Mouse (Mus musculus) limb, embryonic 12.5 days (tissue): ENCODE results near the gene Uqcr11. TPM values are rescaled to one million over a fixed set of nuclear protein-coding genes. Genes with fewer than 3 reads are reported as not detected.

Source experiments
- ATAC-seq: fragments of 200-750 bp; cut with Nextera tagmentation; 2 replicates; pipeline ENCODE4 v1.8.0; 2017; ENCODE audit warnings: low read depth, moderate TSS enrichment; ENCODE audit not compliant: insufficient number of reproducible peaks, insufficient read depth, low FRiP score, low TSS enrichment
- H3K27ac ChIP-seq: fragments of 300-500 bp; sonication (generic); 2 replicates; pipeline ENCODE4 v1.5.1; 2016; ENCODE audit warnings: mild to moderate bottlenecking, moderate library complexity
- H3K27me3 ChIP-seq: fragments of 300-500 bp; sonication (generic); 2 replicates; pipeline ENCODE4 v1.6.1; 2016; ENCODE audit warnings: mild to moderate bottlenecking, moderate library complexity
- H3K36me3 ChIP-seq: fragments of 300-500 bp; sonication (generic); 2 replicates; pipeline ENCODE4 v1.6.1; 2016; ENCODE audit warnings: mild to moderate bottlenecking, moderate library complexity
- H3K4me1 ChIP-seq: fragments of 300-500 bp; sonication (generic); replicated peaks from 2 replicates; pipeline ENCODE4 v1.6.1; 2016
- H3K4me2 ChIP-seq: fragments of 300-500 bp; sonication (generic); 2 replicates; pipeline ENCODE4 v1.6.1; 2016; ENCODE audit warnings: mild to moderate bottlenecking, moderate library complexity
- H3K4me3 ChIP-seq: fragments of 300-500 bp; sonication (generic); replicated peaks from 2 replicates; pipeline ENCODE4 v1.5.1; 2016; ENCODE audit warnings: mild to moderate bottlenecking
- H3K9ac ChIP-seq: fragments of 300-500 bp; sonication (generic); replicated peaks from 2 replicates; pipeline ENCODE4 v1.6.1; 2016; ENCODE audit warnings: mild to moderate bottlenecking, moderate library complexity
- H3K9me3 ChIP-seq: fragments of 300-500 bp; sonication (generic); 2 replicates; pipeline ENCODE4 v1.6.1; 2016; ENCODE audit warnings: mild to moderate bottlenecking, moderate library complexity
- WGBS: fragments of 180-500 bp; shearing (Covaris S2); methylation state at CpG from one replicate; pipeline ENCODE4 v1.1.7; 2016; 5-methylcytosine and 5-hydroxymethylcytosine counted together
- polyA plus RNA-seq: library from polyadenylated mRNA; unstranded; fragments of >200 nt; fragmentation: Nextera tagmentation; extraction: Ambion mirVana; gene quantifications from 2 replicates; pipeline ENCODE4 v1.2.1, GENCODE M21; 2016

The Uqcr11 gene
- 416 and 437 TPM in 2 replicates for polyA plus RNA-seq

DNA sequence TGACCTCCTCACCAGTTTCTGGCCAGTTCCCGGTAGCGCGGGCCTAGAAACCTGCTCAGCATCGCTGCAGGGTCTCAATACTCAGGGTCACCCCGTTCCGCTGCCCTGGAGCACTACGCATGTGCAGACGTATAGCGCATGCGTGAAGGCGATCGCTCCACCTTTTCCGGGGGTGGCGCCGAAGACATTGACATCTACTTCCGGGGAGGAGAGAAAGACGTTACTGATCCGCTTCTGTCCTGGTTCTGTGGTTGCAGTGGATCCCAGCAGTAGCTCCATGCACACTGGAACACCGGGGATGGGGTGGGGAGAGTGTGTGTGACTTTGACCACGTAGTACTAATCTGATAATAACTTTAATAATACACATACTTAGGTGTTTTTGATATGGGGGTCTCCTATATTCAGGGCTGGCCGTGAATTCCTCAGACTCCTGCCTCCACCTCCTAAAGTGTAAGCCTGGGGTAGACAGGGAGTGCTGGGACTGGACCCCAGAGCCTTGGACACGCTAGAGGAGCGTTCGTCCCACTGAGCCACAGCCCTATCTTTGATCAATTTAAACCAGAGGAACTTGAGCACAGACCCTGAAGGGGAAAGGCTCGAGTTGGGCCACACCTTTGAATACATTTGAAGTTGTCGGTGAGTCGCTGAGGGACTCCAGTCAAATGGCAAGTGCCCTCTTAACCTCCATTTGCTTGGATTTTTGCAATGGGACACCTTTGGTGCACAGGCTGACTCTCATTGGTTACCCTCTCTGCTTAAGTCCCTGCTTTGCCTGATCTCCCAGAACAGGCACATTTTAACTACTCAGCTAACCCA is at the start of gene Uqcr11:
Gene Uqcr11, minus strand, starts transcription at position 147 of the 818 bp plus-strand sequence.
- H3K4me1 ChIP-seq, result peaks cover 28% of the 10 kb centered on the region
- peak within 1 kb of the TSS; percentile 83 for H3K27ac ChIP-seq
- no peaks in the 10 kb centered on the region for H3K27me3 ChIP-seq
- peaks cover 70% of the 10 kb centered on the region for H3K36me3 ChIP-seq
- H3K9ac ChIP-seq, result peak within 1 kb of the TSS; percentile 79
- H3K4me3 ChIP-seq, result peak within 1 kb of the TSS; percentile 95
- ATAC-seq, result peak; percentile 63
- 1% methylated on average over 27 of the region's 27 CpGs for WGBS
- H3K9me3 ChIP-seq, result 0 out of 2 replicates have a peak, but pooled peaks cover 5% of the 10 kb centered on the region
- H3K4me2 ChIP-seq, result peak within 1 kb of the TSS; percentile 97

GRCm38 (mm10) chr10:80455697-80456096 is 49.1 kb upstream of the Uqcr11 start:
- no peak overlapping the region for H3K9ac ChIP-seq
- peaks cover 53% of the 10 kb centered on the region for H3K27me3 ChIP-seq
- H3K4me1 ChIP-seq, result 0 out of 2 replicates have a peak, but pooled peaks cover 6% of the 10 kb centered on the region
- H3K36me3 ChIP-seq, result no peaks in the 10 kb centered on the region
- no peak overlapping the region for H3K4me3 ChIP-seq
- H3K4me2 ChIP-seq, result no peak overlapping the region
- no peaks in the 10 kb centered on the region for H3K9me3 ChIP-seq
- WGBS, result 82% methylated on average over 5 of the region's 5 CpGs
- no peak overlapping the region for H3K27ac ChIP-seq
- ATAC-seq, result no peak

- Histone ChIP-seq H3K27me3 (peaks cover 56% of the 10 kb centered on the region), H3K4me2 (no peak overlapping the region)
- no peak for ATAC-seq
Measured at GRCm38 (mm10) chr10:80454781-80455180, 48.2 kb upstream of the Uqcr11 start.

GRCm38 (mm10) chr10:80453601-80454000 is 47.0 kb upstream of the Uqcr11 start:
- 26% methylated on average over 10 of the region's 10 CpGs for WGBS
- no peaks in the 10 kb centered on the region for H3K9me3 ChIP-seq
- no peak overlapping the region for H3K27ac ChIP-seq
- no peak overlapping the region for H3K4me2 ChIP-seq
- H3K4me3 ChIP-seq, result no peak overlapping the region
- no peak overlapping the region for H3K9ac ChIP-seq
- H3K36me3 ChIP-seq, result no peaks in the 10 kb centered on the region
- H3K4me1 ChIP-seq, result 0 out of 2 replicates have a peak, but pooled peaks cover 1% of the 10 kb centered on the region
- no peak for ATAC-seq
- H3K27me3 ChIP-seq, result peaks cover 58% of the 10 kb centered on the region

More at GRCm38 (mm10) chr10:80454781-80455180, 48.2 kb upstream of the Uqcr11 start:
- H3K27ac ChIP-seq, result no peak overlapping the region
- H3K4me1 ChIP-seq, result 0 out of 2 replicates have a peak, but pooled peaks cover 6% of the 10 kb centered on the region
- 80% methylated on average over 5 of the region's 5 CpGs for WGBS
- no peak overlapping the region for H3K9ac ChIP-seq
- H3K9me3 ChIP-seq, result no peaks in the 10 kb centered on the region
- H3K4me3 ChIP-seq, result no peak overlapping the region
- no peaks in the 10 kb centered on the region for H3K36me3 ChIP-seq

- no peaks in the 10 kb centered on the region for H3K4me1 ChIP-seq
- no peak overlapping the region for H3K27ac ChIP-seq
- H3K9me3 ChIP-seq, result no peaks in the 10 kb centered on the region
- ATAC-seq, result no peak
- H3K36me3 ChIP-seq, result no peaks in the 10 kb centered on the region
- H3K4me2 ChIP-seq, result no peak overlapping the region
- 7% methylated on average over 6 of the region's 6 CpGs for WGBS
- no peak overlapping the region for H3K9ac ChIP-seq
- no peak overlapping the region for H3K4me3 ChIP-seq
- H3K27me3 ChIP-seq, result peaks cover 83% of the 10 kb centered on the region
Measured at GRCm38 (mm10) chr10:80450599-80450998, 44.0 kb upstream of the Uqcr11 start.

DNA sequence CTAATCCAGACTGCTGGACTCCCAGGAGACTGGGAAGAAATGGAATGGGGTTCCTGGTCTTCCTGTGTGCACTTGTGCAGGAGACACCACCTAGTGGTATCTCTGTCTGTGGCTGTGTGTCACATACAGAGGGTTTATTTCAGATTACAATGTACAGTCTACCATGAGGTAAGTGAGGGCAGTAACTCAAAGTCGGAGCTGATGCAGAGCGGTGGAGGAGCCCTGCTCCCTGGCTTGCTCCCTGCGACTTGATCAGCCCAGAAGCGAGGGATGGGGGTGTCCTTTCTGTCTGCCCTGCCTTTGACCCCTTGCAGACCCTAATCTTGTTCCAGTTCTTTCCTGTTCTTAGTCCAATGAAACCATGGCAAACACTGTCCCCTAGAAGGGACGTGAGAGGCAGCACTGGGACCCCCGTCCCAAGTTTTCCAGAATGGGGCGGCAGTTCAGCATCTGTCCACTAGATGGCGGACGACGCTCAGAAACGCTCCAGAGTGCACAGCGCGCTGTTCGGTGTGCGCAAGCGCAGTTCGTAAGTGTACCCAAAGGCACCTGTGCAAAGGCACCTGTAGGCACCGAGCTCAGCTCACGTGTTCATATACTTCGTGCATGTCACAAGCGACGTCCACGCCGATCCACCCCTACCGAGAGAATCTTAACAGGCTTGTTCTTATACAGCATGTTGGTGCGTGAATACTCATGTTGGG is 39.4 kb upstream of the Uqcr11 start:
- Histone ChIP-seq H3K27ac (no peak overlapping the region), H3K4me3 (no peak overlapping the region), H3K4me2 (no peak overlapping the region), H3K4me1 (peaks cover 6% of the 10 kb centered on the region; the same call in 1 of the 2 replicates), H3K27me3 (peaks cover 80% of the 10 kb centered on the region), H3K36me3 (no peaks in the 10 kb centered on the region), H3K9me3 (no peaks in the 10 kb centered on the region), H3K9ac (no peak overlapping the region)
- ATAC-seq, result peak; percentile 29; the same call in 1 of the 2 replicates
- WGBS, result 7% methylated on average over 26 of the region's 26 CpGs

- no peaks in the 10 kb centered on the region for H3K9me3 ChIP-seq
- H3K27ac ChIP-seq, result no peak overlapping the region
- 50% methylated on average over 1 of the region's 1 CpGs for WGBS
- no peak overlapping the region for H3K4me3 ChIP-seq
- H3K9ac ChIP-seq, result no peak overlapping the region
- peaks cover 72% of the 10 kb centered on the region for H3K27me3 ChIP-seq
- peaks cover 6% of the 10 kb centered on the region; the same call in 1 of the 2 replicates for H3K4me1 ChIP-seq
- ATAC-seq, result no peak
- H3K4me2 ChIP-seq, result no peak overlapping the region
- no peaks in the 10 kb centered on the region for H3K36me3 ChIP-seq
Measured at GRCm38 (mm10) chr10:80445052-80445451, 38.4 kb upstream of the Uqcr11 start.

GRCm38 (mm10) chr10:80444339-80445045 is 37.9 kb upstream of the Uqcr11 start:
- WGBS, result 47% methylated on average over 5 of the region's 5 CpGs
- Histone ChIP-seq H3K36me3 (no peaks in the 10 kb centered on the region), H3K27me3 (peaks cover 66% of the 10 kb centered on the region), H3K4me3 (no peak overlapping the region), H3K4me2 (no peak overlapping the region), H3K9me3 (no peaks in the 10 kb centered on the region), H3K27ac (no peak overlapping the region), H3K4me1 (peaks cover 6% of the 10 kb centered on the region; the same call in 1 of the 2 replicates), H3K9ac (0 out of 2 replicates have a peak overlapping the region, but pooled peaks have one; percentile 23)
- ATAC-seq, result no peak

DNA sequence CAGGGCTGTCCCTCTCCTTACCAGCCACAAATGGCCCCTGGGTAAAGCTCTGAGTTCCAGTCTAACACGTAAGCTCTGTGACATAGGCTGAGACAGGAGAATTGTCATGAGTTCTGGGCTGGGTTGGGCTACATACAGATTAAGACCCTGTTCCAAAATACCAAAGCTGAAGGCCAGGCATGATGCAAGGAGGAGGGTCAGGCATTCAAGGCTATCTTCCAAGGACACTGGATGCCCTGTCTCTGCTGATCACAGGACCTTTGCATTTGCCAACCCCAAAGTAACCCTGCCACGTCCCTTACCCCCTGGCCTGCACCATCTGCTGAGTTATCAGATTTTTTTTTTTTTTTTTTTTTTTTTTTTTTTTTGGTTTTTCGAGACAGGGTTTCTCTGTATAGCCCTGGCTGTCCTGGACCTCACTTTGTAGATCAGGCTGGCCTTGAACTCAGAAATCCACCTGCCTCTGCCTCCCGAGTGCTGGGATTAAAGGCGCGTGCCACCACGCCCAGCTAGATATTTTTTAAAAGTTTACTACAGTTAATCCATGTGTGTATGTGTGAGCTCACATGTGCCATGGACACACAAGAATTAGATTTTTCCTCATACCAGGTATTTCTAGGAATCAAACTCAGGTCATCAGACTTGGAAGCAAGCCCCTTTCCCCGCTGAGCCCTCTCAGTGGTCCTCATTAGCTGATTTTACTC is 37.1 kb upstream of the Uqcr11 start:
- peaks cover 6% of the 10 kb centered on the region; the same call in 1 of the 2 replicates for H3K4me1 ChIP-seq
- no peak for ATAC-seq

GRCm38 (mm10) chr10:80442989-80443388 is 36.4 kb upstream of the Uqcr11 start:
- H3K27ac ChIP-seq, result no peak overlapping the region
- no peak for ATAC-seq
- peaks cover 6% of the 10 kb centered on the region; the same call in 1 of the 2 replicates for H3K4me1 ChIP-seq
- H3K27me3 ChIP-seq, result peaks cover 54% of the 10 kb centered on the region
- H3K4me2 ChIP-seq, result no peak overlapping the region
- no peaks in the 10 kb centered on the region for H3K9me3 ChIP-seq
- WGBS, result 52% methylated on average over 2 of the region's 2 CpGs
- no peaks in the 10 kb centered on the region for H3K36me3 ChIP-seq
- no peak overlapping the region for H3K4me3 ChIP-seq
- H3K9ac ChIP-seq, result no peak overlapping the region

More for the DNA sequence above, 37.1 kb upstream of the Uqcr11 start:
- Histone ChIP-seq H3K27ac (no peak overlapping the region), H3K4me2 (no peak overlapping the region), H3K4me3 (no peak overlapping the region), H3K27me3 (peaks cover 58% of the 10 kb centered on the region), H3K36me3 (no peaks in the 10 kb centered on the region), H3K9ac (0 out of 2 replicates have a peak overlapping the region, but pooled peaks have one; percentile 23), H3K9me3 (no peaks in the 10 kb centered on the region)
- whole genome bisulfite sequencing, result 81% methylated on average over 8 of the region's 8 CpGs
